In the genomic region with DNA sequence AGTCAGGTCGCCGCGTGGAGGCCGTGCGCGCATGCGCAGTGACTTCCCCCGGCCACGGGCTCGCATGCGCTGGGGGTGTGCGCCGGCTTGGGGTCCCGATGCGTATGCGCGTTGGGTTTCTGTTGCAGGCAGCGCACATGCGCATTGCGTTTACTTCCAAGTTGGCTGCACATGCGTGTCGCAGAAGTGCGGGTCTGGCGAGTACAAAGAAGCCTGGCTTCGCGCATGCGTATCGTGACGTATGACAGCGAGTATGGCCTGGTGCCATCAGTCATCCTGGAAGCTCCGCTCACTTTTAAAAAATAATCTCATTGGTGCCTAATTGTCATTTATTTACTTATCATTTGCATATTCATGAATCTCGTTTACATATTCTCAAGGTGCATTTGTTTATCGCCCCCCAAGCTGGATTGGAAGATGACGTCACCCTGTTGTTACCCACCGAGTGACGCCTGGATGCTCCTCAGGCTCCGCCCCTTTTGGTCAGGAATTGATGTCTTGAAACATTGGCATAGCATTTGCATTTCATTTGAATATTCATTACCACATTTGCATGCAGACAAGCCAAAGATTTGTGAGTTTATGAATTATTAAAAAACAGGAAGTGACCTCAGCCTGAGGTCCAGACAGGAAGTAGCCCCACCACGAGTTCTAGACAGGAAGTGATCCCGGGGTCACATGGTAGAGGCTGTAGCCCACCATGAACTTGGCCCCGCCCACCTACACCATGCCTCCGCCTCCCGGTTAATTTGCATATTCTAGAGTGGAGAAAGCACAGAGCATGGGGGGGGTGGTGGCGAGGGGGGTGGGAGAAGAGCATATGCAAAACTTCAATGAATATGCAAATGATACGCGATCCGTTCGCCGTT, we compare ENCODE assay signal across 8 mouse cellular contexts. TPM values are rescaled to one million over a fixed set of nuclear protein-coding genes. Genes with fewer than 3 reads are reported as not detected.
DNase-seq lines count a peak whose midpoint lies in the region; ATAC-seq lines count a peak whose summit lies in the region.

No protein-coding gene starts in this region.

- intact Hi-C loops in gastrocnemius, postnatal 14 days (cut with DNase I; ENCODE audit: low total_unique reads) = no loop called here
- intact Hi-C loops in left cerebral cortex, postnatal 10 days (cut with DNase I) = loop anchor here (5.0 kb wide), 1 partner anchor 48 kb away; no protein-coding TSS in a partner anchor

- ATAC-seq in inflammation-experienced regulatory T-cells, adult 6 months = peak; percentile 24
- peak; percentile 56 for ATAC-seq in megakaryocyte-erythroid progenitor cell, adult 5-6 weeks (replicated peaks; ENCODE audit: low FRiP score, low TSS enrichment, poor library complexity, severe bottlenecking)

- DNase-seq in adrenal gland, adult (ENCODE audit: inconsistent age in 2 of 2, low spot score in 1 of 2) = peak; percentile 99 to 100
- peak; percentile 99 for DNase-seq in embryo, embryonic 10.5 days (ENCODE audit: low spot score)
- DNase-seq in gastrocnemius, postnatal 14 days = peak; percentile 98
- peak; percentile 100 for DNase-seq in left cerebral cortex, postnatal 10 days (ENCODE audit: extremely low spot score in 1 of 2, low spot score in 2 of 2)
- peak; percentile 99 for DNase-seq in right cerebral cortex, postnatal 25 days
- peak; percentile 98 to 100 for DNase-seq in urinary bladder, postnatal 4 days (ENCODE audit: low spot score in 2 of 2)

RNA-seq across cellular contexts. Expression of a gene that starts 51.9 kb away (rescaled TPM):
- total RNA-seq in gastrocnemius, postnatal 14 days (2021) = 10 to 100 TPM; 47.1 to 62.1 TPM
- 10 to 100 TPM; 12.6 to 23.4 (median 13.9) TPM for polyA plus RNA-seq in inflammation-experienced regulatory T-cells, adult 6 months (2017; shearing (Covaris generic))
- 100 to 1,000 TPM; 106 to 120 TPM for total RNA-seq in left cerebral cortex, postnatal 10 days (2021)
- total RNA-seq in megakaryocyte-erythroid progenitor cell, adult 5-6 weeks (2014; fragmentation: Nextera tagmentation) = 46.3 and 63.5 TPM in 2 replicates
- 9.3 and 9.6 TPM in 2 replicates for total RNA-seq in megakaryocyte-erythroid progenitor cell, adult 5-6 weeks (2017)

Comparison
In these comparisons a context has a peak if more than half of its experiments do, and no peak if none do; other contexts are left out.
1. Peak in every context shown above with its lines: DNase-seq and ATAC-seq.